Mouse (Mus musculus): ENCODE data around the gene Ubb. TPM values are rescaled to one million over a fixed set of nuclear protein-coding genes. Genes with fewer than 3 reads are reported as not detected.

The Ubb gene
- polyA plus RNA-seq, 1 experiment: 2,384 TPM

GRCm38 (mm10) chr11:62538321-62539088 lies 12.5 kb upstream of the Ubb start:
- Histone ChIP-seq H3K27me3 (ENCODE audit: control insufficient read depth, insufficient read depth, low read length) (peaks cover 13% of the 10 kb centered on the region; the same call in 1 of the 2 replicates), H3K4me3 (ENCODE audit: control insufficient read depth, insufficient read depth, low read length) (peak overlapping the region; percentile 87), H3K36me3 (ENCODE audit: control insufficient read depth, insufficient read depth, low read length) (no peaks in the 10 kb centered on the region), H3K4me1 (replicated peaks; ENCODE audit: control insufficient read depth, insufficient read depth, low read length) (peaks cover 10% of the 10 kb centered on the region), H3K27ac (ENCODE audit: control insufficient read depth, insufficient read depth, low read length) (no peak overlapping the region)
- no peak for TF ChIP-seq CTCF (IDR thresholded peaks at IDR 0.05; ENCODE audit: borderline replicate concordance, control insufficient read depth, extremely low read depth, insufficient read depth, low read length, poor library complexity)
- TF ChIP-seq POLR2A (IDR thresholded peaks at IDR 0.05; ENCODE audit: control insufficient read depth, extremely low read depth, insufficient read depth, low read length, poor library complexity): no peak
- peak; percentile 39 for DNase-seq
- whole genome bisulfite sequencing: 1% methylated on average over 70 of the region's 73 CpGs

GRCm38 (mm10) chr11:62539089-62539890 lies 11.7 kb upstream of the Ubb start, which contains the start of gene Cenpv:
Gene Cenpv, minus strand, starts transcription at chr11:62539261.
- H3K4me1 ChIP-seq (replicated peaks; ENCODE audit: control insufficient read depth, insufficient read depth, low read length): peaks cover 10% of the 10 kb centered on the region
- no peak for TF ChIP-seq CTCF (IDR thresholded peaks at IDR 0.05; ENCODE audit: borderline replicate concordance, control insufficient read depth, extremely low read depth, insufficient read depth, low read length, poor library complexity)
- no peak for TF ChIP-seq POLR2A (IDR thresholded peaks at IDR 0.05; ENCODE audit: control insufficient read depth, extremely low read depth, insufficient read depth, low read length, poor library complexity)
- peak; percentile 76 for DNase-seq
- H3K4me3 ChIP-seq (ENCODE audit: control insufficient read depth, insufficient read depth, low read length): peak within 1 kb of the TSS; percentile 87
- no peaks in the 10 kb centered on the region for H3K36me3 ChIP-seq (ENCODE audit: control insufficient read depth, insufficient read depth, low read length)
- H3K27me3 ChIP-seq (ENCODE audit: control insufficient read depth, insufficient read depth, low read length): peaks cover 13% of the 10 kb centered on the region; the same call in 1 of the 2 replicates
- no peak within 1 kb of the TSS for H3K27ac ChIP-seq (ENCODE audit: control insufficient read depth, insufficient read depth, low read length)
- WGBS: 8% methylated on average over 56 of the region's 57 CpGs

GRCm38 (mm10) chr11:62540167-62540566 lies 10.8 kb upstream of the Ubb start:
- peaks cover 13% of the 10 kb centered on the region for H3K4me1 ChIP-seq (replicated peaks; ENCODE audit: control insufficient read depth, insufficient read depth, low read length)
- H3K4me3 ChIP-seq (ENCODE audit: control insufficient read depth, insufficient read depth, low read length): no peak overlapping the region
- no peak for DNase-seq
- TF ChIP-seq CTCF (IDR thresholded peaks at IDR 0.05; ENCODE audit: borderline replicate concordance, control insufficient read depth, extremely low read depth, insufficient read depth, low read length, poor library complexity) (no peak), POLR2A (IDR thresholded peaks at IDR 0.05; ENCODE audit: control insufficient read depth, extremely low read depth, insufficient read depth, low read length, poor library complexity) (no peak)
- H3K36me3 ChIP-seq (ENCODE audit: control insufficient read depth, insufficient read depth, low read length): no peaks in the 10 kb centered on the region
- WGBS: 93% methylated on average over 7 of the region's 7 CpGs
- H3K27me3 ChIP-seq (ENCODE audit: control insufficient read depth, insufficient read depth, low read length): peaks cover 13% of the 10 kb centered on the region; the same call in 1 of the 2 replicates
- no peak overlapping the region for H3K27ac ChIP-seq (ENCODE audit: control insufficient read depth, insufficient read depth, low read length)

GRCm38 (mm10) chr11:62540969-62541368 lies 10.0 kb upstream of the Ubb start:
- TF ChIP-seq CTCF (IDR thresholded peaks at IDR 0.05; ENCODE audit: borderline replicate concordance, control insufficient read depth, extremely low read depth, insufficient read depth, low read length, poor library complexity) (no peak), POLR2A (IDR thresholded peaks at IDR 0.05; ENCODE audit: control insufficient read depth, extremely low read depth, insufficient read depth, low read length, poor library complexity) (no peak)
- Histone ChIP-seq H3K4me3 (ENCODE audit: control insufficient read depth, insufficient read depth, low read length) (no peak overlapping the region), H3K27me3 (ENCODE audit: control insufficient read depth, insufficient read depth, low read length) (peaks cover 13% of the 10 kb centered on the region; the same call in 1 of the 2 replicates), H3K4me1 (replicated peaks; ENCODE audit: control insufficient read depth, insufficient read depth, low read length) (peaks cover 13% of the 10 kb centered on the region), H3K27ac (ENCODE audit: control insufficient read depth, insufficient read depth, low read length) (no peak overlapping the region), H3K36me3 (ENCODE audit: control insufficient read depth, insufficient read depth, low read length) (no peaks in the 10 kb centered on the region)
- WGBS: 91% methylated on average over 2 of the region's 2 CpGs
- no peak for DNase-seq

- H3K36me3 ChIP-seq (ENCODE audit: control insufficient read depth, insufficient read depth, low read length): no peaks in the 10 kb centered on the region
- H3K27ac ChIP-seq (ENCODE audit: control insufficient read depth, insufficient read depth, low read length): no peak overlapping the region
- 88% methylated on average over 8 of the region's 8 CpGs for WGBS
- TF ChIP-seq POLR2A (IDR thresholded peaks at IDR 0.05; ENCODE audit: control insufficient read depth, extremely low read depth, insufficient read depth, low read length, poor library complexity) (no peak), CTCF (IDR thresholded peaks at IDR 0.05; ENCODE audit: borderline replicate concordance, control insufficient read depth, extremely low read depth, insufficient read depth, low read length, poor library complexity) (no peak)
- H3K4me3 ChIP-seq (ENCODE audit: control insufficient read depth, insufficient read depth, low read length): no peak overlapping the region
- H3K27me3 ChIP-seq (ENCODE audit: control insufficient read depth, insufficient read depth, low read length): peaks cover 13% of the 10 kb centered on the region; the same call in 1 of the 2 replicates
- DNase-seq: no peak
- peaks cover 13% of the 10 kb centered on the region for H3K4me1 ChIP-seq (replicated peaks; ENCODE audit: control insufficient read depth, insufficient read depth, low read length)
These were observed 9.4 kb upstream of the Ubb start for GRCm38 (mm10) chr11:62541581-62541980.

- H3K27me3 ChIP-seq (ENCODE audit: control insufficient read depth, insufficient read depth, low read length): peaks cover 6% of the 10 kb centered on the region; the same call in 1 of the 2 replicates
- H3K27ac ChIP-seq (ENCODE audit: control insufficient read depth, insufficient read depth, low read length): no peak overlapping the region
- H3K4me3 ChIP-seq (ENCODE audit: control insufficient read depth, insufficient read depth, low read length): no peak overlapping the region
- no peaks in the 10 kb centered on the region for H3K36me3 ChIP-seq (ENCODE audit: control insufficient read depth, insufficient read depth, low read length)
- TF ChIP-seq CTCF (IDR thresholded peaks at IDR 0.05; ENCODE audit: borderline replicate concordance, control insufficient read depth, extremely low read depth, insufficient read depth, low read length, poor library complexity): no peak
- 92% methylated on average over 3 of the region's 3 CpGs for WGBS
- H3K4me1 ChIP-seq (replicated peaks; ENCODE audit: control insufficient read depth, insufficient read depth, low read length): peaks cover 7% of the 10 kb centered on the region
- DNase-seq: no peak
These were observed 7.0 kb upstream of the Ubb start for GRCm38 (mm10) chr11:62543991-62544390.
